Mouse (Mus musculus) intestine, embryonic 16.5 days (tissue): ENCODE results near the gene Klhl4. TPM values are rescaled to one million over a fixed set of nuclear protein-coding genes. Genes with fewer than 3 reads are reported as not detected.

Experiments used
- ATAC-seq: fragments of 200-750 bp; cut with Nextera tagmentation; 2 replicates; pipeline ENCODE4 v1.8.0; 2017; ENCODE audit warnings: moderate TSS enrichment, moderate library complexity
- H3K27ac ChIP-seq: fragments of 300-500 bp; sonication (generic); 2 replicates; pipeline ENCODE4 v1.5.1; 2014; ENCODE audit warnings: mild to moderate bottlenecking, low read length
- H3K27me3 ChIP-seq: fragments of 300-500 bp; sonication (generic); replicated peaks from 2 replicates; pipeline ENCODE4 v1.6.1; 2014; ENCODE audit warnings: low read length, control low read depth, mixed read lengths; ENCODE audit not compliant: control insufficient read depth, insufficient read depth
- H3K36me3 ChIP-seq: fragments of 300-500 bp; sonication (generic); 2 replicates; pipeline ENCODE4 v1.6.1; 2014; ENCODE audit warnings: low read length, control low read depth; ENCODE audit not compliant: control insufficient read depth, insufficient read depth
- H3K4me1 ChIP-seq: fragments of 300-500 bp; sonication (generic); 2 replicates; pipeline ENCODE4 v1.6.1; 2014; ENCODE audit warnings: low read length, control low read depth, mixed read lengths; ENCODE audit not compliant: control insufficient read depth, insufficient read depth
- H3K4me2 ChIP-seq: fragments of 300-500 bp; sonication (generic); 2 replicates; pipeline ENCODE4 v1.6.1; 2014; ENCODE audit warnings: low read depth, low read length, control low read depth
- H3K4me3 ChIP-seq: fragments of 300-500 bp; sonication (generic); 2 replicates; pipeline ENCODE4 v1.5.1; 2014; ENCODE audit warnings: mild to moderate bottlenecking, low read length
- H3K9ac ChIP-seq: fragments of 300-500 bp; sonication (generic); 2 replicates; pipeline ENCODE4 v1.6.1; 2014; ENCODE audit warnings: low read depth, low read length
- H3K9me3 ChIP-seq: fragments of 300-500 bp; sonication (generic); 2 replicates; pipeline ENCODE4 v1.6.1; 2016; ENCODE audit warnings: low read length, control low read depth; ENCODE audit not compliant: control insufficient read depth
- WGBS: fragments of 180-500 bp; shearing (Covaris S2); extraction: QIAGEN DNeasy Blood & Tissue Kit; methylation state at CpG from one replicate; pipeline ENCODE4 v1.1.7; 2014; 5-methylcytosine and 5-hydroxymethylcytosine counted together
- polyA plus RNA-seq: library from polyadenylated mRNA; unstranded; fragments of >200 nt; fragmentation: Nextera tagmentation; extraction: Ambion mirVana; gene quantifications from 2 replicates; pipeline ENCODE4 v1.2.1, GENCODE M21; 2015

Klhl4 gene
- polyA plus RNA-seq, result 8.0 and 8.4 TPM in 2 replicates

GRCm38 (mm10) chrX:114473782-114474731 is at the start of gene Klhl4:
Gene Klhl4 (plus strand): TSS chrX:114474333.
- Histone ChIP-seq H3K4me1 (no peaks in the 10 kb centered on the region), H3K27ac (no peak within 1 kb of the TSS; the same call in 1 of the 2 replicates), H3K9ac (no peak within 1 kb of the TSS), H3K4me3 (peak within 1 kb of the TSS; percentile 22; the same call in 1 of the 2 replicates), H3K9me3 (no peaks in the 10 kb centered on the region), H3K36me3 (no peaks in the 10 kb centered on the region), H3K27me3 (no peaks in the 10 kb centered on the region), H3K4me2 (peak within 1 kb of the TSS; percentile 20; the same call in 1 of the 2 replicates)
- peak; percentile 69 for ATAC-seq
- WGBS, result 34% methylated on average over 14 of the region's 14 CpGs

DNA sequence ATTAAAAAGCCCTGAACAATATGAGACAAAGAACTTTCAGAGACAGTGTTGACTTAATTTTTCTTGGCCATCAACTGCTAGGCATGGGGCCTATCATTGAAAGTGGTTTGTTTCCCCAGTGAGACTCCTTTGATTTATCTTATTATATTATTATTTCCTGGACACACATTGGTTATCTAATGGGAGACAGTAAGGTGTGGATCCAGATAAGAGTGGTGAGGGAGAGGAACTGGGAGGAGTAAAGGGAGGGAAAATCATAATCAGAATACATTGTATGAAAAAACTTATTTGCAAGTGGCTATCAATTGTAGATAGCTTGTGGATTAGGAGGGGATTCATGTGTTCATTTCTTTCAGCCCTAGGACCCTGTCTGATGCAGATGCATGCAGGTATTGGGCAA is 10.0 kb downstream of the Klhl4 start:
- Histone ChIP-seq H3K9ac (no peak overlapping the region), H3K36me3 (no peaks in the 10 kb centered on the region), H3K4me2 (no peak overlapping the region), H3K9me3 (no peaks in the 10 kb centered on the region), H3K27ac (no peak overlapping the region), H3K4me3 (no peak overlapping the region), H3K27me3 (no peaks in the 10 kb centered on the region), H3K4me1 (no peaks in the 10 kb centered on the region)
- ATAC-seq, result no peak

GRCm38 (mm10) chrX:114486691-114487090 is 12.6 kb downstream of the Klhl4 start:
- no peaks in the 10 kb centered on the region for H3K27me3 ChIP-seq
- no peak overlapping the region for H3K9ac ChIP-seq
- no peaks in the 10 kb centered on the region for H3K4me1 ChIP-seq
- H3K27ac ChIP-seq, result no peak overlapping the region
- no peak for ATAC-seq
- H3K4me3 ChIP-seq, result no peak overlapping the region
- no peak overlapping the region for H3K4me2 ChIP-seq
- no peaks in the 10 kb centered on the region for H3K9me3 ChIP-seq
- H3K36me3 ChIP-seq, result no peaks in the 10 kb centered on the region

DNA sequence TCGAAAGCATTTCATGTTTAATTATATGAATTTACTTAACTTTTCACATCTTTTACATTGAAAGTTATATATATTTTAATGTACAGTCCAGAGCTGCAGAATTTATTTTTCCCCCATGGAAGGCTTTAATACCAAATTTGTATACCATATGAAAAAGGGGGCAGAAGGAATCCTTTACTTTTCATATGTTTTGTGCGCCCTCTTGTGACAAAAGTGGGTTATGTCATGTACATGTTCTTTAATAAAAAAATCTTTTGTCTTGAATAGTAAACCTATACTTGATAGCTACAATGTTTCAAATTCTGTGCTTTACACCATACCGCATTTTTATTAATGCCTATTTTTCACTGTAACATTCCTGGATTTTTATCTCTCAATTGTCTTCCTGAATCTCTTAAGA is 84.0 kb downstream of the Klhl4 start:
- Histone ChIP-seq H3K27me3 (no peaks in the 10 kb centered on the region), H3K4me3 (no peak overlapping the region), H3K4me1 (no peaks in the 10 kb centered on the region), H3K36me3 (no peaks in the 10 kb centered on the region), H3K9ac (no peak overlapping the region), H3K27ac (no peak overlapping the region), H3K9me3 (no peaks in the 10 kb centered on the region), H3K4me2 (no peak overlapping the region)
- ATAC-seq, result no peak
- WGBS, result 38% methylated on average over 3 of the region's 3 CpGs

DNA sequence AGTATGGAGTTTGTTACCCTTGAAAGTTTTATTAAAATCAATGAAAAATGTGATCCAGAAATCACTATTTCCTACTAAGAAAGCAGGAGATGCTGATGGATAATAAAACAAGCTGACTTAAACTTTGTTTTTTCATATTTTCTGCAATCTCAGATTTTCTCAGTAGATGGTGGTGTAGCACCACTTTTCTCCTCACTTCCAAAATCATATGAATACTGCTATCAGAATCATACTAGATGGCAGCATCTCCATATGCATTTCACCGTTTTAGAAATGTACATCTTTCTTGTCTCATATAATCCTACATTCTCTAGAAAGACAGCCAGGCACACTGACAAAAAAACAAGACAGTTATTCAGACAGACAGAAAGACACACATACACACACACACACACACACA is 108.2 kb downstream of the Klhl4 start:
- no peak overlapping the region for H3K9ac ChIP-seq
- no peak overlapping the region for H3K4me2 ChIP-seq
- no peak overlapping the region for H3K4me3 ChIP-seq
- H3K36me3 ChIP-seq, result no peaks in the 10 kb centered on the region
- H3K27me3 ChIP-seq, result no peaks in the 10 kb centered on the region
- WGBS, result 41% methylated on average over 1 of the region's 1 CpGs
- no peak for ATAC-seq
- no peaks in the 10 kb centered on the region for H3K9me3 ChIP-seq
- H3K27ac ChIP-seq, result no peak overlapping the region
- no peaks in the 10 kb centered on the region for H3K4me1 ChIP-seq
